Mouse (Mus musculus) G1E (cell line): ENCODE results near the gene Jam3. TPM values are rescaled to one million over a fixed set of nuclear protein-coding genes. Genes with fewer than 3 reads are reported as not detected.

Experiments
- ATAC-seq: 2 replicates; pipeline ENCODE4 v1.8.0; 2016; ENCODE audit warnings: mild to moderate bottlenecking; ENCODE audit not compliant: insufficient number of reproducible peaks, poor library complexity, low FRiP score, severe bottlenecking; ENCODE audit errors: extremely low read depth
- DNase-seq: peaks from one replicate; pipeline ENCODE4 v3.0.0; 2012; ENCODE audit warnings: low spot score
- H3K27me3 ChIP-seq: 2 replicates; pipeline ENCODE4 v1.6.1; 2012; ENCODE audit warnings: mild to moderate bottlenecking, low read length, inconsistent platforms; ENCODE audit not compliant: insufficient read depth
- H3K36me3 ChIP-seq: replicated peaks from 2 replicates; pipeline ENCODE3; 2012; ENCODE audit warnings: mild to moderate bottlenecking, inconsistent platforms
- H3K4me1 ChIP-seq: 2 replicates; pipeline ENCODE4 v1.6.1; 2012; ENCODE audit warnings: low read depth, low read length, inconsistent platforms, mixed read lengths; ENCODE audit not compliant: insufficient read depth
- H3K4me3 ChIP-seq: 2 replicates; pipeline ENCODE4 v1.5.1; 2012; ENCODE audit warnings: low read depth, mild to moderate bottlenecking, inconsistent platforms, low read length, moderate library complexity, mixed read lengths
- H3K9me3 ChIP-seq: replicated peaks from 2 replicates; pipeline ENCODE4 v1.6.1; 2012; ENCODE audit warnings: inconsistent platforms
- CTCF ChIP-seq: IDR thresholded peaks from 2 replicates; pipeline ENCODE4 v1.5.1; 2012; ENCODE audit warnings: low read depth, low read length, inconsistent platforms, mixed read lengths
- GATA1 ChIP-seq: IDR thresholded peaks from 2 replicates; pipeline ENCODE4 v1.6.1; 2012; ENCODE audit warnings: borderline replicate concordance, low read length, inconsistent platforms, mixed read lengths
- GATA2 ChIP-seq: IDR thresholded peaks from 2 replicates; pipeline ENCODE4 v1.6.1; 2012; ENCODE audit warnings: low read depth, low read length, inconsistent platforms, borderline replicate concordance
- POLR2AphosphoS5 ChIP-seq: IDR thresholded peaks from 2 replicates; pipeline ENCODE4 v1.6.1; 2012; ENCODE audit warnings: low read depth, low read length, inconsistent platforms; ENCODE audit not compliant: insufficient replicate concordance
- TAL1 ChIP-seq: conservative IDR thresholded peaks from 2 replicates; pipeline ENCODE4 v1.6.1; 2012; ENCODE audit warnings: low read depth, low read length, inconsistent platforms, mixed read lengths
- polyA plus RNA-seq: library from polyadenylated mRNA; stranded (reverse); fragments of >175 nt; gene quantifications from 2 replicates; pipeline ENCODE4 v1.2.3, GENCODE M21; 2012
- total RNA-seq, 2 experiments: library from RNA; stranded (forward) in 1 of 2; stranded (reverse) in 1 of 2; fragments of 200-1000 nt in 1 of 2; fragments of >200 nt in 1 of 2; fragmentation: Nextera tagmentation in 1 of 2; gene quantifications; 2 replicates each; pipeline ENCODE4 v1.2.3; 2014 to 2017

Gene Jam3
- total and polyA plus RNA-seq, 3 experiments = not detected

DNA sequence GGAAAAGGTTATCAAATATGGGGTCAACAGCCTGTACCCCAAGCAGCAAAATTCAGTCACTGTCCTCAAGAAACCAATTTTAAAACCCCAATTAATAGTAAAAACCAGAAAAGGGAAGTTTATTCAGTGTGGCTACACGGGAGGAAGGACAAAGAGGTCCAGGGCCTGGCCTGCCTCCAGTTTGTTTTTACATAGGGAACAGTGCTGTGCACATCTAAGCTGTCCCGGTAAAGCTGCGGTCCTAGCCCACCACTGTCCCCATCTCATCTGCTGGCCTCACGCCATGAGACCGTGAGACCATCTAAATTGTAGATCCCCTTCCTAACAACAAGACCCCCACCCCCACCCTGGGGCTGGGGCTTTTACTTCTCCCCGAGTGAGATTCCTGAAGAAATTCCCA, 29.8 kb downstream of the Jam3 start:
- Histone ChIP-seq H3K9me3 (no peaks in the 10 kb centered on the region), H3K27me3 (no peaks in the 10 kb centered on the region), H3K36me3 (no peaks in the 10 kb centered on the region), H3K4me3 (no peak overlapping the region), H3K4me1 (no peaks in the 10 kb centered on the region)
- DNase-seq (no peak), ATAC-seq (no peak)
- TF ChIP-seq CTCF (no peak), TAL1 (no peak), GATA1 (no peak), POLR2AphosphoS5 (no peak), GATA2 (no peak)

GRCm38 (mm10) chr9:27123947-27124346, 31.3 kb downstream of the Jam3 start:
- H3K4me3 ChIP-seq = no peak overlapping the region
- no peaks in the 10 kb centered on the region for H3K4me1 ChIP-seq
- H3K36me3 ChIP-seq = no peaks in the 10 kb centered on the region
- ATAC-seq = no peak
- TF ChIP-seq POLR2AphosphoS5 (no peak), TAL1 (no peak), GATA1 (no peak), CTCF (no peak), GATA2 (no peak)
- H3K27me3 ChIP-seq = no peaks in the 10 kb centered on the region
- no peaks in the 10 kb centered on the region for H3K9me3 ChIP-seq
- no peak for DNase-seq

DNA sequence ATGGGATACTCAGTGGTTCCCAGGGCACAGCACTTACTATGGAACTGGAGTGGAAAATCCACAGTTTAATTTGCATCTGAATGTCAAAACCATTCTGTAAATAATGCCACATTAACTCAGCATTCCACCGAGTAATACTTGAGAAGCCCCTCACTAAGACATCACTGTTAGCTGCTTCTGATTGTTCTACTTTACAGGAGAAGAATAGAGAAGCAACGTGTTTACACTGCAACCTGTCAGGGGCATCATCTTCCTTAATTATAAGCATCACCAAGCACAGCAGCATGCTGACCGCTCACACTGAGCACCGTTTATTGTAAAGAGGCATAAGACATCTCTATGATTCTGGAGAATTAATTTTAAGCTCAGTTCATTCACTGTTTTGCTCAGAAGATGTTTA, 32.3 kb downstream of the Jam3 start:
- no peaks in the 10 kb centered on the region for H3K36me3 ChIP-seq
- no peaks in the 10 kb centered on the region for H3K9me3 ChIP-seq
- H3K27me3 ChIP-seq = no peaks in the 10 kb centered on the region
- ATAC-seq = no peak
- TF ChIP-seq TAL1 (no peak), GATA1 (no peak), GATA2 (no peak), CTCF (no peak), POLR2AphosphoS5 (no peak)
- no peaks in the 10 kb centered on the region for H3K4me1 ChIP-seq
- DNase-seq = no peak
- no peak overlapping the region for H3K4me3 ChIP-seq

DNA sequence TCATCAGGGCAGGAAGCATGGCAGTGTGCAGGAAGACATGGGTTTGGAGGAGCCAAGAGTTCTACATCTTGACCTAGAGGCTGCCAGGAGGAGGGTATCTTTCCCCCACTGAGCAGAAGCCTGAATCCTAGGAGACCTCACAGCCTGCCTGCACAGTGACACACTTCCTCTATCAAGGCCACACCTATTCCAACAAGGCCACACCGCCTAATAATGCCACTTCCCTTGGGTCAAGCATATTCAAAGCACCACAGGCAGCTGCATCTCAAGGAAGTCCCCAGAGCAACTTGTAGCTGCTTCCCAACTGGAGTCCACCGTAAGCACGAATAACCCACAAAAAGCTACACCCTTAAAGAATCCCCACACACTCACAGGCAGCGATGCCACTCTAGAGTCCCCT, 33.1 kb downstream of the Jam3 start:
- Histone ChIP-seq H3K36me3 (no peaks in the 10 kb centered on the region), H3K4me3 (no peak overlapping the region), H3K27me3 (no peaks in the 10 kb centered on the region), H3K9me3 (no peaks in the 10 kb centered on the region), H3K4me1 (no peaks in the 10 kb centered on the region)
- no peak for DNase-seq
- TF ChIP-seq POLR2AphosphoS5 (no peak), GATA2 (no peak), GATA1 (no peak), TAL1 (no peak)
- no peak for ATAC-seq

DNA sequence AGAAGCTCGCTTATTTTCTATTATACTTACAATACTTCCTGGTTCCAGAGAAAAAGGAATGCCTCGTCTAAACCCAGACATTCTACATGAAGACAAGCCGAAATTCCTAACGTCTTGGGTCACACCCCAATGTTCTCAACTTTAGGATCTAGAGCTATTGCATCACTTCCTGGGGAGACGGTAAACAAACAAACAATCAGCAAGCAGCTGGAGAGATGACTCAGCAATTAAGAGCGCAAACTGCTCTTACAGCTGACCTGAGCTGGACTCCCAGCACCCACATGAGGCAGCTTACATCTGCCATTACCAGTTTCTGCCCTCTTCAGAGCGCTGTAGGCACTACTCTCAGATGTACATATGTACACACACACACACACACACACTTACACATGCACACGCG, 34.0 kb downstream of the Jam3 start:
- Histone ChIP-seq H3K9me3 (no peaks in the 10 kb centered on the region), H3K27me3 (no peaks in the 10 kb centered on the region), H3K36me3 (no peaks in the 10 kb centered on the region), H3K4me1 (no peaks in the 10 kb centered on the region), H3K4me3 (no peak overlapping the region)
- TF ChIP-seq GATA1 (no peak), CTCF (no peak), POLR2AphosphoS5 (no peak), TAL1 (no peak)
- no peak for ATAC-seq
- no peak for DNase-seq

GRCm38 (mm10) chr9:27111756-27112155, 43.5 kb downstream of the Jam3 start:
- Histone ChIP-seq H3K36me3 (no peaks in the 10 kb centered on the region), H3K27me3 (peaks cover 14% of the 10 kb centered on the region), H3K9me3 (no peaks in the 10 kb centered on the region), H3K4me1 (peaks cover 6% of the 10 kb centered on the region), H3K4me3 (no peak overlapping the region)
- no peak for ATAC-seq
- DNase-seq = no peak
- TF ChIP-seq POLR2AphosphoS5 = no peak
- no peak for TF ChIP-seq CTCF
- TF ChIP-seq GATA2 = no peak
- no peak for TF ChIP-seq TAL1
- TF ChIP-seq GATA1 = no peak

DNA sequence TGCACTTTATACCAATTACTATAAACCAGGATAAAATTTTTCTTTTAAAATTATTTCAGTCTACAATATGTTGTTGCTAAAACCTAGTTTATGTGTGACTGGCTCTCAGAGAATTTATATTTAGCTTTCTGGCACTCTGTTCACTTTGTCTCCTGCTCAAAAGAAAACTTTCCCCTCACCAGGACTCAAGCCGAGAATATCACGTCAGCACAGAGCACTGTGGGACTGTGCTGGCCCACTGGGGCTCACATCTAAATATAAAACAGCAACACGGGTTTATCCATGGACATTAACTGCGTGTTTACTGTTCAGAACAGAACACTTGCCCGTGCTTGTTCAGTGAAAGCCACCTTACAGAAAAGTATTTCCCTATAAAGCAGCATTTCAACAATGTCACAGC, 44.5 kb downstream of the Jam3 start:
- TF ChIP-seq GATA2 (no peak), TAL1 (no peak), GATA1 (no peak), POLR2AphosphoS5 (no peak), CTCF (no peak)

More for the DNA sequence above, 44.5 kb downstream of the Jam3 start:
- Histone ChIP-seq H3K27me3 (peaks cover 14% of the 10 kb centered on the region), H3K4me1 (peaks cover 9% of the 10 kb centered on the region), H3K36me3 (no peaks in the 10 kb centered on the region), H3K4me3 (no peak overlapping the region), H3K9me3 (no peaks in the 10 kb centered on the region)
- DNase-seq (no peak), ATAC-seq (no peak)
